Mouse (Mus musculus): ENCODE measurements around the gene Klk15. TPM values are rescaled to one million over a fixed set of nuclear protein-coding genes. Genes with fewer than 3 reads are reported as not detected.
A peak's percentile ranks its signal among the peaks of the same experiment; 100 is the strongest.

Klk15 gene
- polyA plus RNA-seq, 1 experiment, result not detected

- no peak overlapping the region for H3K4me3 ChIP-seq (ENCODE audit: low read depth, low read length)
- 26% methylated on average over 14 of the region's 14 CpGs for WGBS
- no peak overlapping the region for H3K27ac ChIP-seq (ENCODE audit: insufficient read depth, low read depth, low read length)
- H3K4me1 ChIP-seq (ENCODE audit: control insufficient read depth, insufficient read depth, insufficient read length, low read length), result no peaks in the 10 kb centered on the region
- H3K36me3 ChIP-seq (ENCODE audit: control insufficient read depth, insufficient read depth, low read length), result no peaks in the 10 kb centered on the region
- TF ChIP-seq CTCF (IDR thresholded peaks at IDR 0.05; ENCODE audit: extremely low read depth, insufficient read length, insufficient replicate concordance, low read depth, low read length) (peak; percentile 80), POLR2A (IDR thresholded peaks at IDR 0.05; ENCODE audit: low read depth, low read length) (no peak)
- H3K27me3 ChIP-seq (ENCODE audit: control insufficient read depth, insufficient read depth, low read length), result no peaks in the 10 kb centered on the region
Measured at GRCm38 (mm10) chr7:43919559-43920451, 13.7 kb upstream of the Klk15 start.

- TF ChIP-seq POLR2A (IDR thresholded peaks at IDR 0.05; ENCODE audit: low read depth, low read length) (no peak), CTCF (IDR thresholded peaks at IDR 0.05; ENCODE audit: extremely low read depth, insufficient read length, insufficient replicate concordance, low read depth, low read length) (no peak)
- Histone ChIP-seq H3K27me3 (ENCODE audit: control insufficient read depth, insufficient read depth, low read length) (no peaks in the 10 kb centered on the region), H3K4me1 (ENCODE audit: control insufficient read depth, insufficient read depth, insufficient read length, low read length) (no peaks in the 10 kb centered on the region), H3K36me3 (ENCODE audit: control insufficient read depth, insufficient read depth, low read length) (no peaks in the 10 kb centered on the region), H3K4me3 (ENCODE audit: low read depth, low read length) (no peak overlapping the region), H3K27ac (ENCODE audit: insufficient read depth, low read depth, low read length) (no peak overlapping the region)
- WGBS, result 78% methylated on average over 3 of the region's 3 CpGs
Measured at GRCm38 (mm10) chr7:43920582-43920981, 13.0 kb upstream of the Klk15 start.

GRCm38 (mm10) chr7:43921087-43921486 lies 12.5 kb upstream of the Klk15 start:
- Histone ChIP-seq H3K4me1 (ENCODE audit: control insufficient read depth, insufficient read depth, insufficient read length, low read length) (no peaks in the 10 kb centered on the region), H3K4me3 (ENCODE audit: low read depth, low read length) (no peak overlapping the region), H3K36me3 (ENCODE audit: control insufficient read depth, insufficient read depth, low read length) (no peaks in the 10 kb centered on the region), H3K27ac (ENCODE audit: insufficient read depth, low read depth, low read length) (no peak overlapping the region), H3K27me3 (ENCODE audit: control insufficient read depth, insufficient read depth, low read length) (no peaks in the 10 kb centered on the region)
- WGBS, result 74% methylated on average over 6 of the region's 6 CpGs
- TF ChIP-seq CTCF (IDR thresholded peaks at IDR 0.05; ENCODE audit: extremely low read depth, insufficient read length, insufficient replicate concordance, low read depth, low read length), result no peak
- no peak for TF ChIP-seq POLR2A (IDR thresholded peaks at IDR 0.05; ENCODE audit: low read depth, low read length)

GRCm38 (mm10) chr7:43921941-43922340 lies 11.6 kb upstream of the Klk15 start:
- H3K27ac ChIP-seq (ENCODE audit: insufficient read depth, low read depth, low read length), result no peak overlapping the region
- H3K36me3 ChIP-seq (ENCODE audit: control insufficient read depth, insufficient read depth, low read length), result no peaks in the 10 kb centered on the region
- WGBS, result 74% methylated on average over 2 of the region's 2 CpGs

GRCm38 (mm10) chr7:43925985-43926384 lies 7.6 kb upstream of the Klk15 start:
- TF ChIP-seq CTCF (IDR thresholded peaks at IDR 0.05; ENCODE audit: extremely low read depth, insufficient read length, insufficient replicate concordance, low read depth, low read length), result peak; percentile 29; the same call in 1 of the 2 replicates
- TF ChIP-seq POLR2A (IDR thresholded peaks at IDR 0.05; ENCODE audit: low read depth, low read length), result no peak
- WGBS, result 54% methylated on average over 5 of the region's 5 CpGs
- no peak overlapping the region for H3K4me3 ChIP-seq (ENCODE audit: low read depth, low read length)
- no peaks in the 10 kb centered on the region for H3K27me3 ChIP-seq (ENCODE audit: control insufficient read depth, insufficient read depth, low read length)
- H3K36me3 ChIP-seq (ENCODE audit: control insufficient read depth, insufficient read depth, low read length), result no peaks in the 10 kb centered on the region
- no peak overlapping the region for H3K27ac ChIP-seq (ENCODE audit: insufficient read depth, low read depth, low read length)
- H3K4me1 ChIP-seq (ENCODE audit: control insufficient read depth, insufficient read depth, insufficient read length, low read length), result no peaks in the 10 kb centered on the region

More at GRCm38 (mm10) chr7:43921941-43922340, 11.6 kb upstream of the Klk15 start:
- H3K27me3 ChIP-seq (ENCODE audit: control insufficient read depth, insufficient read depth, low read length), result no peaks in the 10 kb centered on the region
- no peak overlapping the region for H3K4me3 ChIP-seq (ENCODE audit: low read depth, low read length)
- H3K4me1 ChIP-seq (ENCODE audit: control insufficient read depth, insufficient read depth, insufficient read length, low read length), result no peaks in the 10 kb centered on the region
- no peak for TF ChIP-seq CTCF (IDR thresholded peaks at IDR 0.05; ENCODE audit: extremely low read depth, insufficient read length, insufficient replicate concordance, low read depth, low read length)
- no peak for TF ChIP-seq POLR2A (IDR thresholded peaks at IDR 0.05; ENCODE audit: low read depth, low read length)

- Histone ChIP-seq H3K4me1 (ENCODE audit: control insufficient read depth, insufficient read depth, insufficient read length, low read length) (no peaks in the 10 kb centered on the region), H3K36me3 (ENCODE audit: control insufficient read depth, insufficient read depth, low read length) (no peaks in the 10 kb centered on the region), H3K27me3 (ENCODE audit: control insufficient read depth, insufficient read depth, low read length) (no peaks in the 10 kb centered on the region), H3K4me3 (ENCODE audit: low read depth, low read length) (no peak overlapping the region), H3K27ac (ENCODE audit: insufficient read depth, low read depth, low read length) (no peak overlapping the region)
- WGBS, result 39% methylated on average over 4 of the region's 4 CpGs
- TF ChIP-seq POLR2A (IDR thresholded peaks at IDR 0.05; ENCODE audit: low read depth, low read length) (no peak), CTCF (IDR thresholded peaks at IDR 0.05; ENCODE audit: extremely low read depth, insufficient read length, insufficient replicate concordance, low read depth, low read length) (peak; percentile 33; the same call in 1 of the 2 replicates)
Measured at GRCm38 (mm10) chr7:43928521-43928920, 5.0 kb upstream of the Klk15 start.

- WGBS, result 59% methylated on average over 4 of the region's 4 CpGs
- Histone ChIP-seq H3K27ac (ENCODE audit: insufficient read depth, low read depth, low read length) (no peak overlapping the region), H3K4me1 (ENCODE audit: control insufficient read depth, insufficient read depth, insufficient read length, low read length) (no peaks in the 10 kb centered on the region), H3K27me3 (ENCODE audit: control insufficient read depth, insufficient read depth, low read length) (no peaks in the 10 kb centered on the region), H3K36me3 (ENCODE audit: control insufficient read depth, insufficient read depth, low read length) (no peaks in the 10 kb centered on the region), H3K4me3 (ENCODE audit: low read depth, low read length) (no peak overlapping the region)
- no peak for TF ChIP-seq POLR2A (IDR thresholded peaks at IDR 0.05; ENCODE audit: low read depth, low read length)
- TF ChIP-seq CTCF (IDR thresholded peaks at IDR 0.05; ENCODE audit: extremely low read depth, insufficient read length, insufficient replicate concordance, low read depth, low read length), result no peak
Measured at GRCm38 (mm10) chr7:43932337-43932736, 1.2 kb upstream of the Klk15 start.
